Mouse (Mus musculus): ENCODE data around the gene Gm5168.
"Not testable (repeated sequence)": the region's sequence is repeated elsewhere in the genome, so short reads cannot be mapped to it uniquely, and the experiment has no call there.

Gene Gm5168

GRCm38 (mm10) chrX:26050941-26051340, at the start of gene Gm5168:
TSS of gene Gm5168 (minus strand) at chrX:26051041.
- in situ Hi-C loops (cut with MboI; ENCODE audit: low sequenced_read_pairs) = not testable (repeated sequence)
